Mouse (Mus musculus): ENCODE measurements around the gene Npc2. TPM values are rescaled to one million over a fixed set of nuclear protein-coding genes. Genes with fewer than 3 reads are reported as not detected.

Npc2 gene
- polyA plus RNA-seq (2014; fragmentation: Illumina TruSeq; extraction: RNeasy Lipid Tissue Mini Kit (QIAGEN cat#74804); ENCODE audit: low read depth, low replicate concordance): 38.0 TPM

DNA sequence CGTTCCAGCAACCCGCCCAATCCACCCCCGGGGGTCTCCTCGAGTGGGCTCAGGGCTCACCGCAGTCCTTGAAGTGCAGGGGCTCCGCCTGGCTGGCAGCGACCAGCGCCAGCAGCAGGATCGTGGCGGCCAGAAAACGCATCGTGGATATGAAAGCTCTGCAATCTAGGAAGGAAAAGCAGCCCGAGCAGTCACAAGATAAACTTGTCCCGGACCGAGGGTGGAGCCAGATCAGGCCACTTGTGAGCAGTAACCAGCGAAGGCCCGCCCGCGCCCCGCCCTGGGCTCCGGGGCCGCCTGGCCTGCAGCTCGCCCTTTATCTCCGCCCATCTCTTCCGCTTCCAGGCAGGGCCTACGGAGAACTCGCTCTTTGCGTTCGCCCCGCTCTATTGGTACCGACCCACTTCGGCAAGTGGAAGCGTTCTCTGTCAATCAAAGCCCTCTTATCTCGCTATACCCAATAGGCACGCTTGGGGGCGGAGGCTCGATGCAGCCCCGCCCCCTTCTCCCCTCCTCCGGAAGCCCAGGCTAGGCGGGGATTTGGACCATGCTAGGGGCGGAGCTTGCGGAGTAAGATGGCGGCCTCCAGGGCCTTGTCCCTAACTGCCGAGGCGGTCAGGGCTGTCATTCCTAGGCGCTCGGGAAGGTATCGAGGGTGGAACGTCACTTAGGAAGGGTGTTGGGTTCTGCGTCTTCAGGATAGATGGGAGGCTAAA lies at the start of gene Npc2, which contains the start of gene Isca2:
TSS of gene Npc2 (minus strand) at position 427 of the 716 bp plus-strand sequence.
TSS of gene Isca2 (plus strand) at position 526 of the 716 bp plus-strand sequence.

Other genes starting within 250 kb of the Npc2 start
- not detected for gene Vsx2, start 203.4 kb downstream of the Npc2 start, polyA plus RNA-seq (2014; fragmentation: Illumina TruSeq; extraction: RNeasy Lipid Tissue Mini Kit (QIAGEN cat#74804); ENCODE audit: low read depth, low replicate concordance)
- gene Abcd4, start 155.7 kb downstream of the Npc2 start, polyA plus RNA-seq (2014; fragmentation: Illumina TruSeq; extraction: RNeasy Lipid Tissue Mini Kit (QIAGEN cat#74804); ENCODE audit: low read depth, low replicate concordance): 9.7 TPM
- not detected for gene Vrtn, start 132.1 kb downstream of the Npc2 start, polyA plus RNA-seq (2014; fragmentation: Illumina TruSeq; extraction: RNeasy Lipid Tissue Mini Kit (QIAGEN cat#74804); ENCODE audit: low read depth, low replicate concordance)
- not detected for gene Syndig1l, start 74.3 kb downstream of the Npc2 start, polyA plus RNA-seq (2014; fragmentation: Illumina TruSeq; extraction: RNeasy Lipid Tissue Mini Kit (QIAGEN cat#74804); ENCODE audit: low read depth, low replicate concordance)
- gene Isca2, start 99 bp upstream of the Npc2 start, polyA plus RNA-seq (2014; fragmentation: Illumina TruSeq; extraction: RNeasy Lipid Tissue Mini Kit (QIAGEN cat#74804); ENCODE audit: low read depth, low replicate concordance): 125 TPM
- 3.1 TPM for gene Ltbp2, start 103.4 kb upstream of the Npc2 start, polyA plus RNA-seq (2014; fragmentation: Illumina TruSeq; extraction: RNeasy Lipid Tissue Mini Kit (QIAGEN cat#74804); ENCODE audit: low read depth, low replicate concordance)
- gene Fcf1, start 197.7 kb upstream of the Npc2 start, polyA plus RNA-seq (2014; fragmentation: Illumina TruSeq; extraction: RNeasy Lipid Tissue Mini Kit (QIAGEN cat#74804); ENCODE audit: low read depth, low replicate concordance): 53.0 TPM
- 31.0 TPM for gene Arel1, start 197.7 kb upstream of the Npc2 start, polyA plus RNA-seq (2014; fragmentation: Illumina TruSeq; extraction: RNeasy Lipid Tissue Mini Kit (QIAGEN cat#74804); ENCODE audit: low read depth, low replicate concordance)
- 23.5 TPM for gene Ylpm1, start 223.2 kb upstream of the Npc2 start, polyA plus RNA-seq (2014; fragmentation: Illumina TruSeq; extraction: RNeasy Lipid Tissue Mini Kit (QIAGEN cat#74804); ENCODE audit: low read depth, low replicate concordance)